Mouse (Mus musculus): ENCODE results near the gene Bcl2a1d. TPM values are rescaled to one million over a fixed set of nuclear protein-coding genes. Genes with fewer than 3 reads are reported as not detected.
"Not testable (repeated sequence)": the region's sequence is repeated elsewhere in the genome, so short reads cannot be mapped to it uniquely, and the experiment has no call there.

Gene Bcl2a1d
- polyA plus RNA-seq (2012; rRNA removed) = 0.94 and 1.1 TPM in 2 replicates

GRCm38 (mm10) chr9:88731728-88732127 lies at the start of gene Bcl2a1d:
Gene Bcl2a1d (minus strand): TSS chr9:88731914.
- H3K36me3 ChIP-seq (ENCODE audit: control insufficient read depth, insufficient read depth, low read length); H3K27me3 ChIP-seq (ENCODE audit: control insufficient read depth, insufficient read depth, low read length); H3K4me3 ChIP-seq (ENCODE audit: low read depth, low read length); H3K4me1 ChIP-seq (ENCODE audit: control insufficient read depth, insufficient read depth, insufficient read length, low read length): not testable (repeated sequence)
- 47% methylated on average over 5 of the region's 5 CpGs for WGBS
- peak within 1 kb of the TSS; percentile 51; the same call in 1 of the 2 replicates for H3K27ac ChIP-seq (ENCODE audit: insufficient read depth, low read depth, low read length)

- H3K4me1 ChIP-seq (ENCODE audit: control insufficient read depth, insufficient read depth, insufficient read length, low read length); H3K36me3 ChIP-seq (ENCODE audit: control insufficient read depth, insufficient read depth, low read length); H3K27ac ChIP-seq (ENCODE audit: insufficient read depth, low read depth, low read length); H3K27me3 ChIP-seq (ENCODE audit: control insufficient read depth, insufficient read depth, low read length); H3K4me3 ChIP-seq (ENCODE audit: low read depth, low read length): not testable (repeated sequence)
- WGBS = 88% methylated on average over 5 of the region's 6 CpGs
Observed at GRCm38 (mm10) chr9:88770239-88770638, 38.5 kb upstream of the Bcl2a1d start.

- H3K4me3 ChIP-seq (ENCODE audit: low read depth, low read length); H3K36me3 ChIP-seq (ENCODE audit: control insufficient read depth, insufficient read depth, low read length); H3K27ac ChIP-seq (ENCODE audit: insufficient read depth, low read depth, low read length); H3K4me1 ChIP-seq (ENCODE audit: control insufficient read depth, insufficient read depth, insufficient read length, low read length); H3K27me3 ChIP-seq (ENCODE audit: control insufficient read depth, insufficient read depth, low read length): not testable (repeated sequence)
- WGBS = 90% methylated on average over 5 of the region's 5 CpGs
Observed at GRCm38 (mm10) chr9:88769470-88769869, 37.8 kb upstream of the Bcl2a1d start.

GRCm38 (mm10) chr9:88746687-88747086 lies 15.0 kb upstream of the Bcl2a1d start:
- not testable (repeated sequence) for H3K36me3 ChIP-seq (ENCODE audit: control insufficient read depth, insufficient read depth, low read length); H3K4me3 ChIP-seq (ENCODE audit: low read depth, low read length); H3K27ac ChIP-seq (ENCODE audit: insufficient read depth, low read depth, low read length); H3K27me3 ChIP-seq (ENCODE audit: control insufficient read depth, insufficient read depth, low read length); H3K4me1 ChIP-seq (ENCODE audit: control insufficient read depth, insufficient read depth, insufficient read length, low read length)
- 20% methylated on average over 1 of the region's 2 CpGs for WGBS

GRCm38 (mm10) chr9:88746046-88746445 lies 14.3 kb upstream of the Bcl2a1d start:
- H3K27me3 ChIP-seq (ENCODE audit: control insufficient read depth, insufficient read depth, low read length); H3K4me3 ChIP-seq (ENCODE audit: low read depth, low read length); H3K27ac ChIP-seq (ENCODE audit: insufficient read depth, low read depth, low read length); H3K36me3 ChIP-seq (ENCODE audit: control insufficient read depth, insufficient read depth, low read length); H3K4me1 ChIP-seq (ENCODE audit: control insufficient read depth, insufficient read depth, insufficient read length, low read length): not testable (repeated sequence)
- WGBS = 80% methylated on average over 1 of the region's 2 CpGs

GRCm38 (mm10) chr9:88735289-88735688 lies 3.6 kb upstream of the Bcl2a1d start:
- H3K27ac ChIP-seq (ENCODE audit: insufficient read depth, low read depth, low read length); H3K4me1 ChIP-seq (ENCODE audit: control insufficient read depth, insufficient read depth, insufficient read length, low read length); H3K36me3 ChIP-seq (ENCODE audit: control insufficient read depth, insufficient read depth, low read length); H3K27me3 ChIP-seq (ENCODE audit: control insufficient read depth, insufficient read depth, low read length); H3K4me3 ChIP-seq (ENCODE audit: low read depth, low read length): not testable (repeated sequence)

- H3K36me3 ChIP-seq (ENCODE audit: control insufficient read depth, insufficient read depth, low read length); H3K4me1 ChIP-seq (ENCODE audit: control insufficient read depth, insufficient read depth, insufficient read length, low read length); H3K27me3 ChIP-seq (ENCODE audit: control insufficient read depth, insufficient read depth, low read length); H3K4me3 ChIP-seq (ENCODE audit: low read depth, low read length); H3K27ac ChIP-seq (ENCODE audit: insufficient read depth, low read depth, low read length): not testable (repeated sequence)
- 38% methylated on average over 1 of the region's 1 CpGs for WGBS
Observed at GRCm38 (mm10) chr9:88733182-88733581, 1.5 kb upstream of the Bcl2a1d start.

GRCm38 (mm10) chr9:88732334-88732733 lies 620 bp upstream of the Bcl2a1d start:
- H3K4me1 ChIP-seq (ENCODE audit: control insufficient read depth, insufficient read depth, insufficient read length, low read length); H3K4me3 ChIP-seq (ENCODE audit: low read depth, low read length); H3K36me3 ChIP-seq (ENCODE audit: control insufficient read depth, insufficient read depth, low read length); H3K27me3 ChIP-seq (ENCODE audit: control insufficient read depth, insufficient read depth, low read length); H3K27ac ChIP-seq (ENCODE audit: insufficient read depth, low read depth, low read length): not testable (repeated sequence)
- WGBS = 58% methylated on average over 3 of the region's 3 CpGs

GRCm38 (mm10) chr9:88728311-88728710 lies 3.4 kb downstream of the Bcl2a1d start:
- not testable (repeated sequence) for H3K27ac ChIP-seq (ENCODE audit: insufficient read depth, low read depth, low read length); H3K4me3 ChIP-seq (ENCODE audit: low read depth, low read length); H3K36me3 ChIP-seq (ENCODE audit: control insufficient read depth, insufficient read depth, low read length); H3K4me1 ChIP-seq (ENCODE audit: control insufficient read depth, insufficient read depth, insufficient read length, low read length); H3K27me3 ChIP-seq (ENCODE audit: control insufficient read depth, insufficient read depth, low read length)

GRCm38 (mm10) chr9:88721628-88722027 lies 10.1 kb downstream of the Bcl2a1d start:
- not testable (repeated sequence) for H3K4me1 ChIP-seq (ENCODE audit: control insufficient read depth, insufficient read depth, insufficient read length, low read length); H3K4me3 ChIP-seq (ENCODE audit: low read depth, low read length); H3K27me3 ChIP-seq (ENCODE audit: control insufficient read depth, insufficient read depth, low read length); H3K36me3 ChIP-seq (ENCODE audit: control insufficient read depth, insufficient read depth, low read length); H3K27ac ChIP-seq (ENCODE audit: insufficient read depth, low read depth, low read length)

GRCm38 (mm10) chr9:88719989-88720537 lies 11.7 kb downstream of the Bcl2a1d start, which contains the start of gene Mthfsl:
Gene Mthfsl (minus strand): TSS chr9:88720296.
- peak within 1 kb of the TSS; percentile 62 for H3K4me3 ChIP-seq (ENCODE audit: low read depth, low read length)
- H3K4me1 ChIP-seq (ENCODE audit: control insufficient read depth, insufficient read depth, insufficient read length, low read length); H3K27me3 ChIP-seq (ENCODE audit: control insufficient read depth, insufficient read depth, low read length); H3K36me3 ChIP-seq (ENCODE audit: control insufficient read depth, insufficient read depth, low read length): not testable (repeated sequence)
- 4% methylated on average over 11 of the region's 12 CpGs for WGBS
- H3K27ac ChIP-seq (ENCODE audit: insufficient read depth, low read depth, low read length) = peak within 1 kb of the TSS; percentile 91
